Mouse (Mus musculus): ENCODE data around the gene Mettl27. TPM values are rescaled to one million over a fixed set of nuclear protein-coding genes. Genes with fewer than 3 reads are reported as not detected.
"Not testable (repeated sequence)": the region's sequence is repeated elsewhere in the genome, so short reads cannot be mapped to it uniquely, and the experiment has no call there.

Gene Mettl27
- polyA plus RNA-seq, 1 experiment from 2014 or later: 35.5 TPM

DNA sequence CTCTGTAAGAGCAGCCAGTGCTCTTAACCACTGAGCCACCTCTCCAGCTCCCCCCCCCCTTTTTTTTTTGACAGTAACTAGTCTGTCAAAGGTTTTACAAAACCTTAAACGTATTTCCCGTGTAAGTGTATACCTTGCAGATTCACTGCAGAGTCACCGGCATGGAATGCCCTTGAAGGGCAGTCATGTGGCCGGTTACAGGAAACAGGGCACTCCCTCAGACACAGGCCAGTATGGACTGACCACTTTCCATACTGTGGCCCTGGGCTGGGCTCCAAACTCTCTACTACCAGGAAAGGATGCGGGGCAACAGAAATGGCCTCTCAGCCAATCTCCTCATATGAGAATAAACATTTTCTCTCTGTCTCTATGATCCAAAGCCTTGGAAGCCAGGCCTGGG lies 23.3 kb downstream of the Mettl27 start:
- Histone ChIP-seq H3K36me3 (ENCODE audit: insufficient read depth, low read length) (no peaks in the 10 kb centered on the region), H3K9ac (replicated peaks; ENCODE audit: low read depth) (no peak overlapping the region), H3K4me2 (replicated peaks; ENCODE audit: low read depth, low read length) (no peak overlapping the region), H3K4me3 (ENCODE audit: low read depth, low read length) (no peak overlapping the region), H3K27ac (ENCODE audit: low read length) (no peak overlapping the region), H3K9me3 (ENCODE audit: low read length) (no peaks in the 10 kb centered on the region), H3K4me1 (ENCODE audit: insufficient read depth, low read depth, low read length) (peaks cover 12% of the 10 kb centered on the region), H3K27me3 (replicated peaks; ENCODE audit: insufficient read depth, low read length) (no peaks in the 10 kb centered on the region)
- TF ChIP-seq CTCF (IDR thresholded peaks at IDR 0.05) (no peak), EP300 (IDR thresholded peaks at IDR 0.05) (peak; percentile 86)
- DNase-seq (ENCODE audit: low spot score): peak; percentile 80
- ATAC-seq: peak; percentile 80
- 18% methylated on average over 5 of the region's 5 CpGs for WGBS

DNA sequence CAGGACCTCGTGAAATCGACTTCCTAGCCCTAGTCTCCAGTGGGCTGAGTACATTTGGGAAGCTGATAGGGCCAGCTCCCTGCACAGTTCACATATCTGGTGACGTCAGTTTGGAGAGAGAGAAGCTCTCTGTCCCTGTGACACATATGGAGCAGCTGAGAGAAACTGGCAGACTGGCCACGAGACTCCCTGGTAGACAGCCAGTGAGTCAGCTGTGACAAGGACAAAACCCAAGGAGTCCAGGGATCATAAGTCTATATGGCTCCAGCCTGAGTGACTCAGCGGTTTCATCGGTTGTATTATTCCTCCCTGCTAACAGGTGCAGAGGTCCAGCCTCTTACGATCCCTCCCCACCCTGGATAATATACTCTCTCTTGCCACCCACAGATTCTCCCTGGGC lies 26.9 kb downstream of the Mettl27 start:
- Histone ChIP-seq H3K9ac (replicated peaks; ENCODE audit: low read depth) (no peak overlapping the region), H3K36me3 (ENCODE audit: insufficient read depth, low read length) (no peaks in the 10 kb centered on the region), H3K9me3 (ENCODE audit: low read length) (no peaks in the 10 kb centered on the region), H3K4me1 (ENCODE audit: insufficient read depth, low read depth, low read length) (peaks cover 4% of the 10 kb centered on the region), H3K4me2 (replicated peaks; ENCODE audit: low read depth, low read length) (no peak overlapping the region), H3K4me3 (ENCODE audit: low read depth, low read length) (no peak overlapping the region), H3K27me3 (replicated peaks; ENCODE audit: insufficient read depth, low read length) (no peaks in the 10 kb centered on the region), H3K27ac (ENCODE audit: low read length) (no peak overlapping the region)
- DNase-seq (ENCODE audit: low spot score) (peak; percentile 51), ATAC-seq (peak; percentile 44; the same call in 1 of the 2 replicates)
- 64% methylated on average over 7 of the region's 7 CpGs for WGBS
- TF ChIP-seq CTCF (IDR thresholded peaks at IDR 0.05): no peak
- TF ChIP-seq EP300 (IDR thresholded peaks at IDR 0.05): no peak

DNA sequence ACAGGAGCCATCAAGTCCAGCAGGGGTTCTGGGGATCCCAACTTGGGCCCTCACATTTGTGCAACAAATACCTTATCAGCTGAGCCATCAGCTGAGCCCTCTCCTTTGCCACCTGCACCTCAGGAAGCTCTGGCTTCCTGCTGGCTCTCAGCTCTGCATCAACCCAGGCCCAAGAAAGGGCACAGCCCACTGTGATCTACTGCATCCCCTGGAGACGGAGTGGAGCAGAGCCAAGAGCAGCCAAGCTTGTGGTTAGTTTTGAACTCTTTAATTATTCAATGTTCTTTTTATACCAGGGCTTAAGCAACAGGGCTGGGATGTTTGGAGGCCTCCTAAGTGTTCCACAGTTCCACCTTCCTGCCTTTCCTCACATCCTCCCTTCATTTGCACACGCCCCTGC lies 28.3 kb downstream of the Mettl27 start:
- no peaks in the 10 kb centered on the region for H3K9me3 ChIP-seq (ENCODE audit: low read length)
- ATAC-seq: no peak
- DNase-seq (ENCODE audit: low spot score): no peak
- H3K27ac ChIP-seq (ENCODE audit: low read length): no peak overlapping the region
- no peak overlapping the region for H3K9ac ChIP-seq (replicated peaks; ENCODE audit: low read depth)
- H3K4me3 ChIP-seq (ENCODE audit: low read depth, low read length): no peak overlapping the region
- H3K4me1 ChIP-seq (ENCODE audit: insufficient read depth, low read depth, low read length): peaks cover 4% of the 10 kb centered on the region
- 53% methylated on average over 2 of the region's 2 CpGs for WGBS
- H3K36me3 ChIP-seq (ENCODE audit: insufficient read depth, low read length): no peaks in the 10 kb centered on the region
- H3K4me2 ChIP-seq (replicated peaks; ENCODE audit: low read depth, low read length): no peak overlapping the region
- TF ChIP-seq EP300 (IDR thresholded peaks at IDR 0.05) (no peak), CTCF (IDR thresholded peaks at IDR 0.05) (no peak)
- H3K27me3 ChIP-seq (replicated peaks; ENCODE audit: insufficient read depth, low read length): no peaks in the 10 kb centered on the region

DNA sequence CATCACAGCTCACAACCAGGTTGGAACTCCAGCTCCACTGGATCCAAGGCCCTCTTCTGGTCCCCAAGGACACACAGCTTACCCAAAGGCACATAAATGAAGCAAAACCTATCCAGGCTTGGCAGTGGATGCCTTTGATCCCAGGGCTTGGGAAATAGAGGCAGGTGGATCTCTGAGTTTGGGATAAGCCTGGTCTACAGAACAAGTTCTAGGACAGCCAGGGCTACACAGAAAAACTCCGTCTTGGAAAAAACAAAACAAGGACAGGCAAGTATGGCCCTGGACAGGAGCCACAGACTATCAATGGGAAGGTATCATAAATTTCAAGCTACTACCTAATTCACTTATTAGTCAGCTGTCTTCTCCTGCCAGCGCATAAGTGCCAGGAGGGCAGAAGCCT lies 29.4 kb downstream of the Mettl27 start:
- WGBS: 88% methylated on average over 2 of the region's 2 CpGs
- TF ChIP-seq EP300 (IDR thresholded peaks at IDR 0.05) (no peak), CTCF (IDR thresholded peaks at IDR 0.05) (no peak)
- Histone ChIP-seq H3K9ac (replicated peaks; ENCODE audit: low read depth) (no peak overlapping the region), H3K27ac (ENCODE audit: low read length) (no peak overlapping the region), H3K4me2 (replicated peaks; ENCODE audit: low read depth, low read length) (no peak overlapping the region), H3K9me3 (ENCODE audit: low read length) (no peaks in the 10 kb centered on the region), H3K36me3 (ENCODE audit: insufficient read depth, low read length) (no peaks in the 10 kb centered on the region), H3K27me3 (replicated peaks; ENCODE audit: insufficient read depth, low read length) (no peaks in the 10 kb centered on the region), H3K4me3 (ENCODE audit: low read depth, low read length) (no peak overlapping the region), H3K4me1 (ENCODE audit: insufficient read depth, low read depth, low read length) (no peaks in the 10 kb centered on the region)
- DNase-seq (ENCODE audit: low spot score): no peak
- no peak for ATAC-seq

DNA sequence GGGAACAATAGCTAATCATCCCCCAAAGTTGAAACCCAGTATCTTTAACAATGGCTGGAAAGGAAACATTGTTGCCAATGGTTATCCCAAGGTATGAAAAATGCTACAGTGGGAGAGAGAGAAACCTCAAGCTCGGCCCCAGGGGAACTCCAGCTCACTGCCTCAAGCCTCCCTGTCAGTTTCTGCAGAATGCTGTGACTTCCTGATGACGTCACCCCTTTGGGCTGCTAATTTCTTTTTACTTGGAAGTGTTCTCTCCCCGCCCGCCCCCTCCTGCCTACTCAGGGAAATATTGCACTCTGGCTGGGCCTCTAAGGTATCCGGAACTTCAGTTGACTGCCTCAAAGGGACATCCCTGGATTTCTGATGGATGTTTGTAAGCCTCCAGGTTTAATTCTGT lies 31.4 kb downstream of the Mettl27 start:
- 18% methylated on average over 5 of the region's 5 CpGs for WGBS
- DNase-seq (ENCODE audit: low spot score): peak; percentile 88
- Histone ChIP-seq H3K27me3 (replicated peaks; ENCODE audit: insufficient read depth, low read length) (no peaks in the 10 kb centered on the region), H3K4me2 (replicated peaks; ENCODE audit: low read depth, low read length) (no peak overlapping the region), H3K9me3 (ENCODE audit: low read length) (no peaks in the 10 kb centered on the region), H3K4me1 (ENCODE audit: insufficient read depth, low read depth, low read length) (no peaks in the 10 kb centered on the region), H3K9ac (replicated peaks; ENCODE audit: low read depth) (no peak overlapping the region), H3K27ac (ENCODE audit: low read length) (no peak overlapping the region), H3K36me3 (ENCODE audit: insufficient read depth, low read length) (no peaks in the 10 kb centered on the region), H3K4me3 (ENCODE audit: low read depth, low read length) (no peak overlapping the region)
- ATAC-seq: 0 out of 2 replicates have a peak, but pooled peaks have one; percentile 8
- TF ChIP-seq CTCF (IDR thresholded peaks at IDR 0.05): peak; percentile 38
- TF ChIP-seq EP300 (IDR thresholded peaks at IDR 0.05): 0 out of 2 replicates have a peak, but pooled peaks have one; percentile 20

DNA sequence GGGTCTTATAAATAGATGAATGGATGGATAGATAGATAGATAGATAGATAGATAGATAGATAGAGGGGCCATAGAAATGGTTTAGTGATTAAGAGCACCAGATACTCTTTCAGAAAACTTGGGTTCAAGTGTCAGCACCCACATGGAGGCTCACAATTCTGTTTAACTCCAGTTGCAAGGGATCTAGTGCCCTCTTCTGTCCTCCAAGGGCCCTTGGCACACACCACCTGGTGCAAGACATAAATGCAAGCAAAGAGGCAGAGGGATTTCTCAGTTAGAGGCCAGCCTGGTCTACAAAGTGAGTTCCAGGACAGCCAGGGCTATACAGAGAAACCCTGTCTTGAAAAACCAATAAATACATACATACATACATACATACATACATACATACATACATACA lies 32.5 kb downstream of the Mettl27 start:
- not testable (repeated sequence) for H3K9ac ChIP-seq (replicated peaks; ENCODE audit: low read depth); H3K36me3 ChIP-seq (ENCODE audit: insufficient read depth, low read length); H3K9me3 ChIP-seq (ENCODE audit: low read length); H3K4me3 ChIP-seq (ENCODE audit: low read depth, low read length); H3K27ac ChIP-seq (ENCODE audit: low read length); H3K27me3 ChIP-seq (replicated peaks; ENCODE audit: insufficient read depth, low read length); ATAC-seq; H3K4me1 ChIP-seq (ENCODE audit: insufficient read depth, low read depth, low read length); H3K4me2 ChIP-seq (replicated peaks; ENCODE audit: low read depth, low read length)
- peak; percentile 11 for DNase-seq (ENCODE audit: low spot score)
- TF ChIP-seq CTCF (IDR thresholded peaks at IDR 0.05): peak; percentile 27; the same call in 1 of the 2 replicates

DNA sequence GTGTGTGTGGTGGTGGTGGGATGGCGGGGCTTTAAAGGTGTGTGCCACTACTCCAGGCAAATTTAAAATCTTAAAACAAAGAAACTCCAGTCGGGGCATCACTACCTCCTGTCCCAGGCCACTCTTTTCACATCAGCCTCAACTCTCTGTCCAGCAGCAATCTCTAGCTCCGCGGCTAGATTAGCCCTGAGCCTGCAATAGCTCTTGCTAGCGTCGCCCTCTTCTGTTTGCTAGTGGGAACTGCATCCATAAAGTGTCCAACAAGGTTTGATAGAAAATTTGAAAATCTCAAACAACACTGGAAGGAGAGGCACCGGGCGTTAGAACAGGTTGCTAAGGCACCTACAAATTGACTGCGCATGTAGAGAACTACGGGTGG lies 33.3 kb downstream of the Mettl27 start:
- Histone ChIP-seq H3K27me3 (replicated peaks; ENCODE audit: insufficient read depth, low read length) (no peaks in the 10 kb centered on the region), H3K27ac (ENCODE audit: low read length) (peak overlapping the region; percentile 75), H3K9ac (replicated peaks; ENCODE audit: low read depth) (no peak overlapping the region), H3K4me2 (replicated peaks; ENCODE audit: low read depth, low read length) (peak overlapping the region; percentile 48), H3K9me3 (ENCODE audit: low read length) (no peaks in the 10 kb centered on the region), H3K36me3 (ENCODE audit: insufficient read depth, low read length) (no peaks in the 10 kb centered on the region), H3K4me3 (ENCODE audit: low read depth, low read length) (0 out of 2 replicates have a peak overlapping the region, but pooled peaks have one; percentile 15), H3K4me1 (ENCODE audit: insufficient read depth, low read depth, low read length) (no peaks in the 10 kb centered on the region)
- 6% methylated on average over 10 of the region's 10 CpGs for WGBS
- ATAC-seq: peak; percentile 44
- TF ChIP-seq CTCF (IDR thresholded peaks at IDR 0.05) (peak; percentile 92), EP300 (IDR thresholded peaks at IDR 0.05) (peak; percentile 29; the same call in 1 of the 2 replicates)
- DNase-seq (ENCODE audit: low spot score): peak; percentile 89

Measured in lung, postnatal 0 days (tissue).